Mouse (Mus musculus) forebrain, embryonic 13.5 days (tissue): ENCODE data around the gene Gm49321. TPM values are rescaled to one million over a fixed set of nuclear protein-coding genes. Genes with fewer than 3 reads are reported as not detected.

Experiments
- ATAC-seq: fragments of 200-750 bp; cut with Nextera tagmentation; 2 replicates; pipeline ENCODE4 v1.8.0; 2017
- H3K27ac ChIP-seq: fragments of 300-500 bp; sonication (generic); 2 replicates; pipeline ENCODE4 v1.5.1; 2015; ENCODE audit warnings: inconsistent platforms, mild to moderate bottlenecking, moderate library complexity
- H3K27me3 ChIP-seq: fragments of 300-500 bp; sonication (generic); 2 replicates; pipeline ENCODE4 v1.6.1; 2015; ENCODE audit warnings: mild to moderate bottlenecking, inconsistent platforms
- H3K36me3 ChIP-seq: fragments of 300-500 bp; sonication (generic); 2 replicates; pipeline ENCODE4 v1.6.1; 2015; ENCODE audit warnings: mild to moderate bottlenecking, inconsistent platforms; ENCODE audit not compliant: poor library complexity, severe bottlenecking
- H3K4me1 ChIP-seq: fragments of 300-500 bp; sonication (generic); 2 replicates; pipeline ENCODE4 v1.6.1; 2015; ENCODE audit warnings: inconsistent platforms
- H3K4me2 ChIP-seq: fragments of 300-500 bp; sonication (generic); 2 replicates; pipeline ENCODE4 v1.6.1; 2015; ENCODE audit warnings: inconsistent platforms, mild to moderate bottlenecking, moderate library complexity
- H3K4me3 ChIP-seq: fragments of 300-500 bp; sonication (generic); 2 replicates; pipeline ENCODE4 v1.5.1; 2015; ENCODE audit warnings: mild to moderate bottlenecking, inconsistent platforms
- H3K9ac ChIP-seq: fragments of 300-500 bp; sonication (generic); 2 replicates; pipeline ENCODE4 v1.6.1; 2015; ENCODE audit warnings: mild to moderate bottlenecking, inconsistent platforms
- H3K9me3 ChIP-seq: fragments of 300-500 bp; sonication (generic); replicated peaks from 2 replicates; pipeline ENCODE4 v1.6.1; 2016; ENCODE audit warnings: inconsistent platforms
- WGBS: fragments of 180-500 bp; shearing (Covaris S2); methylation state at CpG from one replicate; pipeline ENCODE4 v1.1.7; 2015; 5-methylcytosine and 5-hydroxymethylcytosine counted together
- polyA plus RNA-seq: library from polyadenylated mRNA; unstranded; fragments of >200 nt; fragmentation: Nextera tagmentation; extraction: Ambion mirVana; gene quantifications from 2 replicates; pipeline ENCODE4 v1.2.1, GENCODE M21; 2015

The Gm49321 gene
- polyA plus RNA-seq, result 17.9 and 21.6 TPM in 2 replicates

- no peak within 1 kb of the TSS for H3K27ac ChIP-seq
- no peak for ATAC-seq
- H3K27me3 ChIP-seq, result no peaks in the 10 kb centered on the region
- no peaks in the 10 kb centered on the region for H3K9me3 ChIP-seq
- peaks cover 76% of the 10 kb centered on the region for H3K36me3 ChIP-seq
- no peak within 1 kb of the TSS for H3K9ac ChIP-seq
- 81% methylated on average over 1 of the region's 1 CpGs for whole genome bisulfite sequencing
- H3K4me3 ChIP-seq, result no peak within 1 kb of the TSS
- H3K4me2 ChIP-seq, result no peak within 1 kb of the TSS
- no peaks in the 10 kb centered on the region for H3K4me1 ChIP-seq
Measured at GRCm38 (mm10) chr12:73937353-73937752, at the start of gene Gm49321. TSS of gene Gm49321 (plus strand) at chr12:73937653.

GRCm38 (mm10) chr12:73888003-73888783 is 49.3 kb upstream of the Gm49321 start:
- Histone ChIP-seq H3K4me3 (no peak overlapping the region), H3K36me3 (no peaks in the 10 kb centered on the region), H3K4me1 (no peaks in the 10 kb centered on the region), H3K4me2 (no peak overlapping the region), H3K27me3 (no peaks in the 10 kb centered on the region), H3K9me3 (no peaks in the 10 kb centered on the region), H3K9ac (no peak overlapping the region), H3K27ac (no peak overlapping the region)
- no peak for ATAC-seq
- WGBS, result 93% methylated on average over 8 of the region's 8 CpGs

- no peak overlapping the region for H3K4me3 ChIP-seq
- no peaks in the 10 kb centered on the region for H3K4me1 ChIP-seq
- 61% methylated on average over 1 of the region's 1 CpGs for WGBS
- no peak overlapping the region for H3K27ac ChIP-seq
- no peak for ATAC-seq
- no peak overlapping the region for H3K9ac ChIP-seq
- H3K4me2 ChIP-seq, result no peak overlapping the region
- H3K27me3 ChIP-seq, result no peaks in the 10 kb centered on the region
- no peaks in the 10 kb centered on the region for H3K36me3 ChIP-seq
- H3K9me3 ChIP-seq, result no peaks in the 10 kb centered on the region
Measured at GRCm38 (mm10) chr12:73889571-73889970, 47.9 kb upstream of the Gm49321 start.

- Histone ChIP-seq H3K4me1 (no peaks in the 10 kb centered on the region), H3K9ac (no peak overlapping the region), H3K9me3 (no peaks in the 10 kb centered on the region), H3K36me3 (no peaks in the 10 kb centered on the region), H3K4me2 (no peak overlapping the region), H3K4me3 (no peak overlapping the region), H3K27me3 (no peaks in the 10 kb centered on the region), H3K27ac (no peak overlapping the region)
- WGBS, result 81% methylated on average over 3 of the region's 3 CpGs
- no peak for ATAC-seq
Measured at GRCm38 (mm10) chr12:73890086-73890485, 47.4 kb upstream of the Gm49321 start.

GRCm38 (mm10) chr12:73892616-73893015 is 44.8 kb upstream of the Gm49321 start:
- no peaks in the 10 kb centered on the region for H3K4me1 ChIP-seq
- H3K27me3 ChIP-seq, result no peaks in the 10 kb centered on the region
- H3K36me3 ChIP-seq, result no peaks in the 10 kb centered on the region
- no peak overlapping the region for H3K4me3 ChIP-seq
- H3K4me2 ChIP-seq, result no peak overlapping the region
- H3K9ac ChIP-seq, result no peak overlapping the region
- no peak for ATAC-seq
- H3K9me3 ChIP-seq, result no peaks in the 10 kb centered on the region
- no peak overlapping the region for H3K27ac ChIP-seq
- 74% methylated on average over 3 of the region's 3 CpGs for WGBS

- Histone ChIP-seq H3K27ac (no peak overlapping the region), H3K9ac (no peak overlapping the region), H3K27me3 (no peaks in the 10 kb centered on the region), H3K4me1 (no peaks in the 10 kb centered on the region), H3K4me2 (no peak overlapping the region), H3K4me3 (no peak overlapping the region), H3K9me3 (no peaks in the 10 kb centered on the region), H3K36me3 (no peaks in the 10 kb centered on the region)
- no peak for ATAC-seq
- WGBS, result 83% methylated on average over 6 of the region's 6 CpGs
Measured at GRCm38 (mm10) chr12:73894838-73895237, 42.6 kb upstream of the Gm49321 start.

GRCm38 (mm10) chr12:73895674-73896073 is 41.8 kb upstream of the Gm49321 start:
- H3K4me2 ChIP-seq, result no peak overlapping the region
- H3K27me3 ChIP-seq, result no peaks in the 10 kb centered on the region
- 90% methylated on average over 2 of the region's 2 CpGs for WGBS
- H3K36me3 ChIP-seq, result no peaks in the 10 kb centered on the region
- no peaks in the 10 kb centered on the region for H3K9me3 ChIP-seq
- no peak for ATAC-seq
- H3K4me1 ChIP-seq, result no peaks in the 10 kb centered on the region
- no peak overlapping the region for H3K4me3 ChIP-seq
- H3K27ac ChIP-seq, result no peak overlapping the region
- no peak overlapping the region for H3K9ac ChIP-seq

GRCm38 (mm10) chr12:73896471-73896870 is 41.0 kb upstream of the Gm49321 start:
- Histone ChIP-seq H3K4me3 (no peak overlapping the region), H3K4me1 (no peaks in the 10 kb centered on the region), H3K36me3 (no peaks in the 10 kb centered on the region), H3K27ac (no peak overlapping the region), H3K9me3 (no peaks in the 10 kb centered on the region), H3K27me3 (no peaks in the 10 kb centered on the region), H3K4me2 (no peak overlapping the region), H3K9ac (no peak overlapping the region)
- 86% methylated on average over 3 of the region's 3 CpGs for WGBS
- ATAC-seq, result no peak

GRCm38 (mm10) chr12:73898281-73898680 is 39.2 kb upstream of the Gm49321 start:
- 78% methylated on average over 2 of the region's 2 CpGs for WGBS

GRCm38 (mm10) chr12:73904133-73904934 is 33.1 kb upstream of the Gm49321 start:
- Histone ChIP-seq H3K4me3 (no peak overlapping the region), H3K9me3 (no peaks in the 10 kb centered on the region), H3K9ac (no peak overlapping the region), H3K36me3 (no peaks in the 10 kb centered on the region), H3K4me1 (peaks cover 4% of the 10 kb centered on the region), H3K4me2 (no peak overlapping the region), H3K27ac (no peak overlapping the region), H3K27me3 (no peaks in the 10 kb centered on the region)
- WGBS, result 86% methylated on average over 5 of the region's 5 CpGs
- ATAC-seq, result no peak

More at GRCm38 (mm10) chr12:73898281-73898680, 39.2 kb upstream of the Gm49321 start:
- no peak for ATAC-seq
- no peak overlapping the region for H3K4me3 ChIP-seq
- no peak overlapping the region for H3K9ac ChIP-seq
- no peaks in the 10 kb centered on the region for H3K4me1 ChIP-seq
- H3K27me3 ChIP-seq, result no peaks in the 10 kb centered on the region
- H3K4me2 ChIP-seq, result no peak overlapping the region
- no peaks in the 10 kb centered on the region for H3K9me3 ChIP-seq
- no peaks in the 10 kb centered on the region for H3K36me3 ChIP-seq
- no peak overlapping the region for H3K27ac ChIP-seq

- no peaks in the 10 kb centered on the region for H3K9me3 ChIP-seq
- H3K4me1 ChIP-seq, result peaks cover 11% of the 10 kb centered on the region
- H3K4me2 ChIP-seq, result no peak overlapping the region
- WGBS, result 61% methylated on average over 2 of the region's 2 CpGs
- H3K27me3 ChIP-seq, result no peaks in the 10 kb centered on the region
- no peak overlapping the region for H3K27ac ChIP-seq
- no peaks in the 10 kb centered on the region for H3K36me3 ChIP-seq
- no peak for ATAC-seq
- no peak overlapping the region for H3K9ac ChIP-seq
- no peak overlapping the region for H3K4me3 ChIP-seq
Measured at GRCm38 (mm10) chr12:73905041-73905440, 32.4 kb upstream of the Gm49321 start.

- Histone ChIP-seq H3K27me3 (no peaks in the 10 kb centered on the region), H3K4me3 (no peak overlapping the region), H3K4me1 (peaks cover 16% of the 10 kb centered on the region), H3K9ac (no peak overlapping the region), H3K9me3 (no peaks in the 10 kb centered on the region), H3K4me2 (no peak overlapping the region), H3K36me3 (no peaks in the 10 kb centered on the region), H3K27ac (no peak overlapping the region)
- ATAC-seq, result no peak
- 83% methylated on average over 4 of the region's 4 CpGs for WGBS
Measured at GRCm38 (mm10) chr12:73905555-73905954, 31.9 kb upstream of the Gm49321 start.
